Mouse (Mus musculus): ENCODE results near the gene Slc4a1. TPM values are rescaled to one million over a fixed set of nuclear protein-coding genes. Genes with fewer than 3 reads are reported as not detected.

Gene Slc4a1
- total and polyA plus RNA-seq, 3 experiments, result 0.42 to 10.3 (median 4.4) TPM

DNA sequence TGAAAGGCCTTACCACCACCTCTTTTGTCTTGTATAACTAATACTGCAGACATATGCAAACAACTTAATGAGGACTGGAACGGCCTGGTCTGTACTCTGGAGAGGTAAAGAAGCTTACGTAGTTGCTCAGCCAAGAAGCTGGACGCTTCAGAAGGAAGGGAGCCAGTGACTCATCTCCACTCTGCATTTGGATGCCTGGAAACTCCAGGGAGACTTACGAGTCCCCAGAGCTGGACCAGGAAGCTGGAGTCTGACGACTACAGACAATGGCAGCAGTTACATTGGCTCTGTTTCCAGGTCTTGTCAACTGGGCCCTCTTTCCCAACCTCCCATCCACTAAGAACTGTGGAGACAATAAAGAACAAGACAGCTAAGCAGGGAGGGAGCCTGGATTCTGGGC, 38.8 kb downstream of the Slc4a1 start:
- no peak for TF ChIP-seq EP300 (IDR thresholded peaks at IDR 0.05; ENCODE audit: insufficient read depth, low read depth, low read length)
- TF ChIP-seq CTCF (IDR thresholded peaks at IDR 0.05), result no peak
- TF ChIP-seq POLR2A (IDR thresholded peaks at IDR 0.05; ENCODE audit: insufficient read depth, low read depth, low read length), result no peak
- Histone ChIP-seq H3K9ac (ENCODE audit: low read depth, low read length) (no peak overlapping the region), H3K79me2 (replicated peaks; ENCODE audit: control insufficient read depth, insufficient read depth, low read length) (no peaks in the 10 kb centered on the region), H3K4me1 (ENCODE audit: control insufficient read depth, insufficient read depth, low read length) (peaks cover 2% of the 10 kb centered on the region; the same call in 1 of the 2 replicates), H3K27me3 (ENCODE audit: control insufficient read depth, insufficient read depth, low read length) (no peaks in the 10 kb centered on the region), H3K4me3 (no peak overlapping the region), H3K27ac (no peak overlapping the region), H3K36me3 (ENCODE audit: control insufficient read depth, insufficient read depth, low read length) (no peaks in the 10 kb centered on the region)
- intact Hi-C loops (cut with DNase I), result no loop called here
- 31% methylated on average over 5 of the region's 5 CpGs for WGBS
- no peak for DNase-seq

DNA sequence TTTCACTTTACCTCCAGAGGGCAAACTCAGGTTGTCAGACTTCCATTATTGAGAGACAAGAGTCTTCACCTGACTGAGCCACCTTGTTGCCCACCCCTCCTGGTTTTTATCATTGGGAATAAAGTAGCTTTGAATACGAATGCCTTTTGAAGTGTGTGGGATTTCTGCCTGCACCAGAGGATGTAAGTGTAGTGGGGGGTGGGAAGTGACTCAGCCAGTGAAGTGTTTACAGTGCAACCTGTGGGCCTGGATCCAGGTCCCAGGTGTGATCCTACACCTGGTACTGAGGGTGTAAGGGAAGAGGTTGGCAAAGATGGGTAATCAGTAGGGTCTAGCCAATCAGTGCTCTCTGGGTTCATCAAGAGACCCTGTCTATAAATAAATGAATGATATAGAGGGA, 42.5 kb downstream of the Slc4a1 start:
- Histone ChIP-seq H3K36me3 (ENCODE audit: control insufficient read depth, insufficient read depth, low read length) (no peaks in the 10 kb centered on the region), H3K79me2 (replicated peaks; ENCODE audit: control insufficient read depth, insufficient read depth, low read length) (no peaks in the 10 kb centered on the region), H3K27ac (no peak overlapping the region), H3K4me3 (no peak overlapping the region), H3K27me3 (ENCODE audit: control insufficient read depth, insufficient read depth, low read length) (no peaks in the 10 kb centered on the region), H3K4me1 (ENCODE audit: control insufficient read depth, insufficient read depth, low read length) (peaks cover 4% of the 10 kb centered on the region), H3K9ac (ENCODE audit: low read depth, low read length) (no peak overlapping the region)
- no peak for TF ChIP-seq CTCF (IDR thresholded peaks at IDR 0.05)
- no peak for TF ChIP-seq EP300 (IDR thresholded peaks at IDR 0.05; ENCODE audit: insufficient read depth, low read depth, low read length)
- TF ChIP-seq POLR2A (IDR thresholded peaks at IDR 0.05; ENCODE audit: insufficient read depth, low read depth, low read length), result no peak
- intact Hi-C loops (cut with DNase I), result no loop called here
- DNase-seq, result no peak
- WGBS, result 85% methylated on average over 1 of the region's 1 CpGs

DNA sequence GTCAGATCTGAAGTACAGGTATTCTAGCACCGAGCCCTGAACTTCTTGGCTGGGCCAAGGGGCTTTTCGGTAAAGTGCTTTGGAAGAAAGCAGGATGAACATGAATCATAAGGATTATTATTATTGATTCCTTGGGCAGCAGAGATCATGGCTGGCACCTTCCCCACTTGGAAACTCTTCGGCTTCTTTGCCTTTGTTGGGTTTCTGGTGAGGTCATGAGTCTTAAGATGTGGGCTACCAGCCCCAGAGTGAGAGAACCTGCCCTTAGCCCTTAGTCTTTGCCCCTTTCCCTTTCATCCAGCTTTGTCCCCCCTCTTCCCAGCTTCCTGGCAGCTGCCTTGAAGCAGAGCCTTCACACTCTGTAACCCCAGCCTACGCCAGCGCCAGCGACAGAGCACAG, 44.1 kb downstream of the Slc4a1 start:
- Histone ChIP-seq H3K9ac (ENCODE audit: low read depth, low read length) (no peak overlapping the region), H3K79me2 (replicated peaks; ENCODE audit: control insufficient read depth, insufficient read depth, low read length) (no peaks in the 10 kb centered on the region), H3K27ac (no peak overlapping the region), H3K4me3 (no peak overlapping the region), H3K36me3 (ENCODE audit: control insufficient read depth, insufficient read depth, low read length) (no peaks in the 10 kb centered on the region), H3K4me1 (ENCODE audit: control insufficient read depth, insufficient read depth, low read length) (peaks cover 3% of the 10 kb centered on the region; the same call in 1 of the 2 replicates), H3K27me3 (ENCODE audit: control insufficient read depth, insufficient read depth, low read length) (no peaks in the 10 kb centered on the region)
- no peak for DNase-seq
- intact Hi-C loops (cut with DNase I), result loop anchor here (2.0 kb wide), 1 partner anchor 13 kb away; no protein-coding TSS in a partner anchor
- 89% methylated on average over 6 of the region's 6 CpGs for WGBS
- TF ChIP-seq EP300 (IDR thresholded peaks at IDR 0.05; ENCODE audit: insufficient read depth, low read depth, low read length) (no peak), CTCF (IDR thresholded peaks at IDR 0.05) (no peak), POLR2A (IDR thresholded peaks at IDR 0.05; ENCODE audit: insufficient read depth, low read depth, low read length) (no peak)

DNA sequence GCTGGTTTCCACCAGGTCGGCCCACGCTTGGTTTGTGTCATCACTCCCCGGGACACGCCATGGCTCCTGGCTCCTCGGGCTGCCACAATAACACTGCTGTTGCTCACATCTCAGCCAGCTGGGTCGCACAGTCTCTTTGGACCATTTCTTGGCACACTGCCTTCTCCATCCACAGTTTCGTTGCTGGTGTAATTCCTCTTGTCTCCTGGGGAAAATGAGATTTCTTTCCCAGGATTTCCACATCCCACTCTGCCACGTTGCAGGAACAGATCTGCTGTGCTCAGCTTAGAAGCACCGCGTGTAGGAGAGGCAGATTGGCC, 45.4 kb downstream of the Slc4a1 start:
- Histone ChIP-seq H3K4me3 (peak overlapping the region; percentile 99), H3K27ac (peak overlapping the region; percentile 98), H3K9ac (ENCODE audit: low read depth, low read length) (peak overlapping the region; percentile 75), H3K36me3 (ENCODE audit: control insufficient read depth, insufficient read depth, low read length) (no peaks in the 10 kb centered on the region; the same call in 1 of the 2 replicates), H3K79me2 (replicated peaks; ENCODE audit: control insufficient read depth, insufficient read depth, low read length) (no peaks in the 10 kb centered on the region), H3K27me3 (ENCODE audit: control insufficient read depth, insufficient read depth, low read length) (no peaks in the 10 kb centered on the region), H3K4me1 (ENCODE audit: control insufficient read depth, insufficient read depth, low read length) (peaks cover 3% of the 10 kb centered on the region; the same call in 1 of the 2 replicates)
- DNase-seq, result peak; percentile 80 to 84
- WGBS, result 8% methylated on average over 10 of the region's 10 CpGs
- TF ChIP-seq CTCF (IDR thresholded peaks at IDR 0.05) (peak; percentile 46), EP300 (IDR thresholded peaks at IDR 0.05; ENCODE audit: insufficient read depth, low read depth, low read length) (peak; percentile 48; the same call in 1 of the 2 replicates), POLR2A (IDR thresholded peaks at IDR 0.05; ENCODE audit: insufficient read depth, low read depth, low read length) (peak; percentile 76)
- intact Hi-C loops (cut with DNase I), result loop anchor here (2.0 kb wide), 1 partner anchor 14 kb away; no protein-coding TSS in a partner anchor

DNA sequence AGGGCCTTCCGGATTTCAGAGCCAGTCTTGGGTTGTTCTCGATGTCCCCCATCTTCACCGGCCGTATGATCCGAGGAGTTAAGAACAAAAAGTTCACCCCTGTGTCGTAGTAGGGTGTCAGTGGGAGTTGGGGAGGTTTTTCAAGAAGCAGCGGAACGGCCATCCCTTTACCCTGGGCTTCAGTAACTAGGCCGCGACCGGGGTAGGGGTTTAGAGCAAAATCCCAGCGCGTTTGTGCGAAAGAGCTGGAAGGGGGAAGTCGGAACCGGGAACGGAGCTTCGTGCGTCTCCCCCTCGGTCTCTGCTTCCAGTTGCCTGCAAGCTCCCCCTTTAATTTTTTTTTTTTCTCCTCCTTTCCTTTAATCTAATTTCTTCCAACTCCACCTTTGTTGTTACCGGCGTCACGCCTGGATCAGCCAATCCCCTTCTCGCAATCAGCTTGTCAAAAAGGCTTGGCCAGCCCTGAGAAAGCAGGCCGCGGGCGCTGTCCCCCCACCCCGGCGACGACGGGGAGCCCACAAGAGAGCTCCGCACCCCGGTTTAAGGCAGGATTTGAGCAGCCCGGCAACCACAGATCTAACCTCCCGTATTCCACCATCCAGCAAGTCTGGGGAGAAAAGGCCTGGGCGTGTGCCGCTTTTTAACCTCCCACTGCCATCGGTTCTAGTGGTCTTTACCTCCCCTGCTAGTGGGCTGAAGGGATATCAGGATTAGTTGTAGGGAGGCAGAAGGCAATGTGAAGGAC, 45.9 kb downstream of the Slc4a1 start:
- no peaks in the 10 kb centered on the region for H3K27me3 ChIP-seq (ENCODE audit: control insufficient read depth, insufficient read depth, low read length)
- 1% methylated on average over 38 of the region's 38 CpGs for WGBS
- intact Hi-C loops (cut with DNase I), result loop anchor here (2.0 kb wide), 1 partner anchor 15 kb away; no protein-coding TSS in a partner anchor
- H3K4me3 ChIP-seq, result peak overlapping the region; percentile 99
- peak overlapping the region; percentile 87 for H3K9ac ChIP-seq (ENCODE audit: low read depth, low read length)
- H3K36me3 ChIP-seq (ENCODE audit: control insufficient read depth, insufficient read depth, low read length), result no peaks in the 10 kb centered on the region; the same call in 1 of the 2 replicates
- no peaks in the 10 kb centered on the region for H3K79me2 ChIP-seq (replicated peaks; ENCODE audit: control insufficient read depth, insufficient read depth, low read length)
- peak; percentile 87 to 91 for DNase-seq
- TF ChIP-seq EP300 (IDR thresholded peaks at IDR 0.05; ENCODE audit: insufficient read depth, low read depth, low read length) (peak; percentile 65; the same call in 1 of the 2 replicates), POLR2A (IDR thresholded peaks at IDR 0.05; ENCODE audit: insufficient read depth, low read depth, low read length) (peak; percentile 96), CTCF (IDR thresholded peaks at IDR 0.05) (no peak)
- H3K27ac ChIP-seq, result peak overlapping the region; percentile 98
- peaks cover 3% of the 10 kb centered on the region; the same call in 1 of the 2 replicates for H3K4me1 ChIP-seq (ENCODE audit: control insufficient read depth, insufficient read depth, low read length)

DNA sequence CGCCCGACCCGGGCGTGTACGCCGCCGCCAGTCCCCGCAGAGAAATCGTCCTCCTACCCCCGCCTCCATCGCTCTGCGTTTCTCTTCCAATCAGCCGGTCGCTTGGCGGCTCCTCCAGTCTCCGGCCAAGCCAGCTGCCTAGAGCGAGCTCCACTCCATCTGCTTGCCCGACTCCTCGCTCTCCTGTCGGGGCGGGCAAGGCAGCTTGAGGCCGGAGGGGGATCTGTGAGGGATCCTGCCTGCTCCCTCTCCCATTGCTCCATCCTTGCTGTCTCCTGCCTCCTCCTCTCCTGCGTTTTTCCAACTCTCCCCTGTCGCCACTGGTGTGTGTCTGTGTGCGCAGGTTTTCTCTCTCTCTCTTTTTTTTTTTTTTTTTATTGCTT, 46.6 kb downstream of the Slc4a1 start, which contains the start of gene Ubtf:
Gene Ubtf (minus strand): TSS at position 333 of the 383 bp plus-strand sequence.
- DNase-seq, result peak; percentile 87 to 89
- TF ChIP-seq EP300 (IDR thresholded peaks at IDR 0.05; ENCODE audit: insufficient read depth, low read depth, low read length) (no peak), CTCF (IDR thresholded peaks at IDR 0.05) (no peak), POLR2A (IDR thresholded peaks at IDR 0.05; ENCODE audit: insufficient read depth, low read depth, low read length) (peak; percentile 69)
- Histone ChIP-seq H3K4me3 (peak within 1 kb of the TSS; percentile 99), H3K27me3 (ENCODE audit: control insufficient read depth, insufficient read depth, low read length) (no peaks in the 10 kb centered on the region), H3K36me3 (ENCODE audit: control insufficient read depth, insufficient read depth, low read length) (no peaks in the 10 kb centered on the region; the same call in 1 of the 2 replicates), H3K9ac (ENCODE audit: low read depth, low read length) (peak within 1 kb of the TSS; percentile 100), H3K79me2 (replicated peaks; ENCODE audit: control insufficient read depth, insufficient read depth, low read length) (no peaks in the 10 kb centered on the region), H3K27ac (peak within 1 kb of the TSS; percentile 98), H3K4me1 (ENCODE audit: control insufficient read depth, insufficient read depth, low read length) (peaks cover 3% of the 10 kb centered on the region; the same call in 1 of the 2 replicates)
- WGBS, result 1% methylated on average over 25 of the region's 25 CpGs
- intact Hi-C loops (cut with DNase I), result no loop called here

Data from heart, adult 2 months (tissue).